Comparison of ENCODE assay signal across 15 mouse cellular contexts in the genomic region with DNA sequence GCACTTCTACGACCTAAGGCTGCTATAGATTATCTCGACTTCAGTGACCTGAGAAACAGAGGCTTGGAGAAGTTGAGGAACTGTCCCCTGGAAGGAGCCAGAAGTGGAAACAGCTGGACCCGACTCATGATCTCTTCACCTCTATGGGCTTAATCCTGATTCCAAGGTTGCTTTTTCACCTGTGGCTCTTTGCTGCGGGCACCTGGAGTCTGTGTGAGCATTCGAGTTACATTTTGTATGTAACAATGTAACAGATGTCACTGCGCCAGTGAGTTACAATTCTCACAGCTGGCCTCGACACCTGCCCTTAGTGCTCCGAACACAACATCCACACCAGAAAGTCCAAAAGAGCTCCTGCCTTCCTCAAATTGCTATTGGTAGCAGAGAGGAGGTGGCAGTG. TPM values are rescaled to one million over a fixed set of nuclear protein-coding genes. Genes with fewer than 3 reads are reported as not detected.
DNase-seq lines count a peak whose midpoint lies in the region; ATAC-seq and TF ChIP-seq lines count a peak whose summit lies in the region.
"Had no signal": no experiment of that assay in that cellular context is flagged by ENCODE, and none has a peak within 500 bp of the region (broad histone marks: within the 10 kb centered on the region; RNA-seq: fewer than 3 reads in every experiment).

No protein-coding gene starts in this region.

- H3K27ac ChIP-seq in heart, embryonic 13.5 days (replicated peaks): peak overlapping the region; percentile 45; the same call in 1 of the 2 replicates
- peak overlapping the region; percentile 55; the same call in 1 of the 2 replicates for H3K27ac ChIP-seq in lung, embryonic 14.5 days (ENCODE audit: low read depth)
- peak overlapping the region; percentile 3; the same call in 1 of the 2 replicates for H3K27ac ChIP-seq in hindbrain, postnatal 0 days
- peak overlapping the region; percentile 84; the same call in 1 of the 2 replicates for H3K27ac ChIP-seq in midbrain, embryonic 15.5 days

- 41% methylated on average over 8 of the region's 8 CpGs for WGBS in heart, embryonic 13.5 days
- 41% methylated on average over 8 of the region's 8 CpGs for WGBS in lung, embryonic 14.5 days
- 42% methylated on average over 8 of the region's 8 CpGs for WGBS in hindbrain, postnatal 0 days
- WGBS in midbrain, embryonic 15.5 days: 38% methylated on average over 8 of the region's 8 CpGs

- no peak overlapping the region for H3K4me3 ChIP-seq in heart, embryonic 13.5 days
- H3K4me3 ChIP-seq in lung, embryonic 14.5 days (ENCODE audit: low read depth, low read length): no peak overlapping the region
- no peak overlapping the region for H3K4me3 ChIP-seq in hindbrain, postnatal 0 days (ENCODE audit: low read length)
- no peak overlapping the region for H3K4me3 ChIP-seq in midbrain, embryonic 15.5 days

- H3K4me2 ChIP-seq in heart, embryonic 13.5 days: no peak overlapping the region
- peak overlapping the region; percentile 54; the same call in 1 of the 2 replicates for H3K4me2 ChIP-seq in lung, embryonic 14.5 days
- H3K4me2 ChIP-seq in hindbrain, postnatal 0 days (ENCODE audit: low read depth, low read length): no peak overlapping the region
- H3K4me2 ChIP-seq in midbrain, embryonic 15.5 days: no peak overlapping the region

- no peak for DNase-seq in heart, adult 18-20 months
- DNase-seq in lung, embryonic 14.5 days: no peak
- no peak for DNase-seq in lung, postnatal 4 days
- DNase-seq in hindbrain, postnatal 0 days (ENCODE audit: low spot score): no peak
- no peak for DNase-seq in thymus, postnatal 0 days (ENCODE audit: low spot score)
- no peak for DNase-seq in urinary bladder, adult 2 months (ENCODE audit: low spot score)
- DNase-seq: cerebellum, adult 2 months; layer of hippocampus, adult 9-11 months; left cerebral cortex, postnatal 4 days; liver, postnatal 0 days; right cerebral cortex, postnatal 25 days had no signal

- H3K4me1 ChIP-seq in heart, embryonic 13.5 days: peaks cover 41% of the 10 kb centered on the region
- peaks cover 36% of the 10 kb centered on the region for H3K4me1 ChIP-seq in lung, embryonic 14.5 days (ENCODE audit: insufficient read depth)
- H3K4me1 ChIP-seq in hindbrain, postnatal 0 days (ENCODE audit: insufficient read depth, low read length): peaks cover 27% of the 10 kb centered on the region
- peaks cover 37% of the 10 kb centered on the region for H3K4me1 ChIP-seq in midbrain, embryonic 15.5 days

- no peak for ATAC-seq in heart, embryonic 13.5 days (ENCODE audit: extremely low read depth, insufficient number of reproducible peaks, low FRiP score, low TSS enrichment)
- ATAC-seq in lung, embryonic 14.5 days (ENCODE audit: insufficient read depth): no peak
- no peak for ATAC-seq in hindbrain, postnatal 0 days
- ATAC-seq in midbrain, embryonic 15.5 days (replicated peaks): no peak
- ATAC-seq: activated CD4-positive, CD25-positive, alpha-beta regulatory T cell, adult 4 months had no signal

- H3K36me3 ChIP-seq in heart, embryonic 13.5 days: no peaks in the 10 kb centered on the region
- H3K36me3 ChIP-seq in lung, embryonic 14.5 days (ENCODE audit: insufficient read depth): no peaks in the 10 kb centered on the region
- no peaks in the 10 kb centered on the region for H3K36me3 ChIP-seq in hindbrain, postnatal 0 days (ENCODE audit: insufficient read depth, low read length)
- H3K36me3 ChIP-seq in midbrain, embryonic 15.5 days (replicated peaks): no peaks in the 10 kb centered on the region
- H3K36me3 ChIP-seq: heart, embryonic 15.5 days had no signal

- H3K9me3 ChIP-seq in heart, embryonic 13.5 days: no peaks in the 10 kb centered on the region
- H3K9me3 ChIP-seq in lung, embryonic 14.5 days (ENCODE audit: low read depth, low read length): no peaks in the 10 kb centered on the region
- H3K9me3 ChIP-seq in hindbrain, postnatal 0 days (ENCODE audit: low read length): no peaks in the 10 kb centered on the region
- no peaks in the 10 kb centered on the region for H3K9me3 ChIP-seq in midbrain, embryonic 15.5 days
- H3K9me3 ChIP-seq: heart, embryonic 15.5 days had no signal

- H3K9ac ChIP-seq in heart, embryonic 13.5 days: no peak overlapping the region
- no peak overlapping the region; the same call in 1 of the 2 replicates for H3K9ac ChIP-seq in lung, embryonic 14.5 days
- no peak overlapping the region for H3K9ac ChIP-seq in hindbrain, postnatal 0 days (replicated peaks; ENCODE audit: low read length)
- H3K9ac ChIP-seq in midbrain, embryonic 15.5 days: no peak overlapping the region
- H3K9ac ChIP-seq: heart, embryonic 15.5 days; liver, postnatal 0 days had no signal

- no peak for TF ChIP-seq CTCF in lung, embryonic 14.5 days (IDR thresholded peaks at IDR 0.05; ENCODE audit: low read depth)
- no peak for TF ChIP-seq CTCF in hindbrain, postnatal 0 days (IDR thresholded peaks at IDR 0.05; ENCODE audit: low read depth)

- peaks cover 57% of the 10 kb centered on the region for H3K27me3 ChIP-seq in heart, embryonic 13.5 days (replicated peaks)
- H3K27me3 ChIP-seq in lung, embryonic 14.5 days (ENCODE audit: insufficient read depth, low read length): no peaks in the 10 kb centered on the region; the same call in 1 of the 2 replicates
- H3K27me3 ChIP-seq in hindbrain, postnatal 0 days (ENCODE audit: insufficient read depth, low read length): no peaks in the 10 kb centered on the region
- H3K27me3 ChIP-seq in midbrain, embryonic 15.5 days (replicated peaks): no peaks in the 10 kb centered on the region

RNA-seq across cellular contexts. Expression of a gene that starts 11.3 kb away (rescaled TPM):
- polyA plus RNA-seq in heart, embryonic 13.5 days (2015; fragmentation: Nextera tagmentation; extraction: Ambion mirVana): 1.0 and 1.1 TPM in 2 replicates
- 10 to 100 TPM; 12.3 to 12.6 TPM for total RNA-seq in heart, adult 18-20 months (2021)
- polyA plus RNA-seq in lung, embryonic 14.5 days (2014; fragmentation: Nextera tagmentation; extraction: Ambion mirVana): 2.6 and 3.2 TPM in 2 replicates
- 34.9 and 37.5 TPM in 2 replicates for total RNA-seq in hindbrain, postnatal 0 days (2014; rRNA removed)
- 29.5 and 33.5 TPM in 2 replicates for polyA plus RNA-seq in hindbrain, postnatal 0 days (2015; fragmentation: Nextera tagmentation; extraction: Ambion mirVana)
- 14.8 and 15.7 TPM in 2 replicates for polyA plus RNA-seq in midbrain, embryonic 15.5 days (2015; fragmentation: Nextera tagmentation; extraction: Ambion mirVana)
- 0.36 and 0.47 TPM in 2 replicates for polyA plus RNA-seq in thymus, postnatal 0 days (2015; fragmentation: Nextera tagmentation; extraction: Ambion mirVana)
- polyA plus RNA-seq in urinary bladder, adult 2 months (2012; rRNA removed): 20.1 and 23.5 TPM in 2 replicates

RNA-seq across cellular contexts. Expression of a gene that starts 31.0 kb away (rescaled TPM):
- 21.3 and 22.8 TPM in 2 replicates for polyA plus RNA-seq in heart, embryonic 13.5 days (2015; fragmentation: Nextera tagmentation; extraction: Ambion mirVana)
- total RNA-seq in heart, adult 18-20 months (2021): 10 to 100 TPM; 76.1 to 88.4 TPM
- 16.1 and 18.0 TPM in 2 replicates for polyA plus RNA-seq in lung, embryonic 14.5 days (2014; fragmentation: Nextera tagmentation; extraction: Ambion mirVana)
- 36.2 and 39.1 TPM in 2 replicates for total RNA-seq in hindbrain, postnatal 0 days (2014; rRNA removed)
- polyA plus RNA-seq in hindbrain, postnatal 0 days (2015; fragmentation: Nextera tagmentation; extraction: Ambion mirVana): 19.1 and 21.6 TPM in 2 replicates
- polyA plus RNA-seq in midbrain, embryonic 15.5 days (2015; fragmentation: Nextera tagmentation; extraction: Ambion mirVana): 18.5 and 21.5 TPM in 2 replicates
- 13.7 and 17.7 TPM in 2 replicates for polyA plus RNA-seq in thymus, postnatal 0 days (2015; fragmentation: Nextera tagmentation; extraction: Ambion mirVana)
- 12.9 and 17.8 TPM in 2 replicates for polyA plus RNA-seq in urinary bladder, adult 2 months (2012; rRNA removed)

Comparison
In these comparisons a context has a peak if more than half of its experiments do, and no peak if none do; other contexts are left out.
1. H3K27ac ChIP-seq: peak in every context shown above with its lines; median percentile 84 in midbrain, embryonic 15.5 days; 55 in lung, embryonic 14.5 days; 45 in heart, embryonic 13.5 days; 3 in hindbrain, postnatal 0 days.